8 mouse cellular contexts compared by ENCODE assay signal in genomic region chr17:32676040-32676635, GRCm38 (mm10). TPM values are rescaled to one million over a fixed set of nuclear protein-coding genes. Genes with fewer than 3 reads are reported as not detected.
A peak's percentile ranks its signal among the peaks of the same experiment; 100 is the strongest.
DNase-seq lines count a peak whose midpoint lies in the region; ATAC-seq and TF ChIP-seq lines count a peak whose summit lies in the region.

No protein-coding gene starts in this region.

- TF ChIP-seq POLR2A in heart, adult 2 months (IDR thresholded peaks at IDR 0.05; ENCODE audit: insufficient read depth, low read depth, low read length): no peak

- H3K4me3 ChIP-seq in hindbrain, embryonic 15.5 days: no peak overlapping the region
- H3K4me3 ChIP-seq in midbrain, embryonic 16.5 days (ENCODE audit: low read depth, low read length): no peak overlapping the region
- H3K4me3 ChIP-seq in heart, adult 2 months: no peak overlapping the region

- no peak for DNase-seq in cerebellum, adult 18-20 months
- no peak for DNase-seq in gastrocnemius, adult 18-20 months (ENCODE audit: low spot score)
- DNase-seq in heart, adult 2 months: no peak

- ATAC-seq in CD4-positive, CD25-positive, alpha-beta regulatory T cell, adult 4 months: peak; percentile 60
- ATAC-seq in activated CD4-positive, CD25-positive, alpha-beta regulatory T cell, adult 4 months: peak; percentile 43
- ATAC-seq in hindbrain, embryonic 15.5 days (ENCODE audit: low FRiP score, low read depth): peak; percentile 30; the same call in 1 of the 2 replicates
- no peak for ATAC-seq in midbrain, embryonic 16.5 days
- no peak for ATAC-seq in erythroid progenitor cell, adult 5-6 weeks (replicated peaks; ENCODE audit: low FRiP score, poor library complexity, severe bottlenecking)

- H3K27ac ChIP-seq in hindbrain, embryonic 15.5 days (replicated peaks): no peak overlapping the region
- H3K27ac ChIP-seq in midbrain, embryonic 16.5 days (ENCODE audit: low read length): no peak overlapping the region
- H3K27ac ChIP-seq in heart, adult 2 months: no peak overlapping the region

- no peak for TF ChIP-seq CTCF in heart, adult 2 months (IDR thresholded peaks at IDR 0.05)

- no peak overlapping the region for H3K9ac ChIP-seq in hindbrain, embryonic 15.5 days
- peak overlapping the region; percentile 38; the same call in 1 of the 2 replicates for H3K9ac ChIP-seq in midbrain, embryonic 16.5 days (ENCODE audit: low read depth, low read length)
- no peak overlapping the region for H3K9ac ChIP-seq in heart, adult 2 months (ENCODE audit: low read depth, low read length)

- no peaks in the 10 kb centered on the region for H3K79me2 ChIP-seq in heart, adult 2 months (replicated peaks; ENCODE audit: control insufficient read depth, insufficient read depth, low read length)

- no peak for TF ChIP-seq EP300 in heart, adult 2 months (IDR thresholded peaks at IDR 0.05; ENCODE audit: insufficient read depth, low read depth, low read length)

- WGBS in hindbrain, embryonic 15.5 days: 47% methylated on average over 21 of the region's 21 CpGs
- 41% methylated on average over 21 of the region's 21 CpGs for WGBS in midbrain, embryonic 16.5 days
- WGBS in heart, adult 2 months: 34% methylated on average over 21 of the region's 21 CpGs

- H3K4me1 ChIP-seq in hindbrain, embryonic 15.5 days (replicated peaks): no peaks in the 10 kb centered on the region
- no peaks in the 10 kb centered on the region for H3K4me1 ChIP-seq in midbrain, embryonic 16.5 days (ENCODE audit: control insufficient read depth, insufficient read depth, low read length)
- no peaks in the 10 kb centered on the region for H3K4me1 ChIP-seq in heart, adult 2 months (ENCODE audit: control insufficient read depth, insufficient read depth, low read length)

- intact Hi-C loops in heart, adult 2 months (cut with DNase I): no loop called here

- peak overlapping the region; percentile 23; the same call in 1 of the 2 replicates for H3K4me2 ChIP-seq in hindbrain, embryonic 15.5 days
- peak overlapping the region; percentile 44 for H3K4me2 ChIP-seq in midbrain, embryonic 16.5 days (ENCODE audit: low read length)

- H3K27me3 ChIP-seq in hindbrain, embryonic 15.5 days: no peaks in the 10 kb centered on the region
- no peaks in the 10 kb centered on the region for H3K27me3 ChIP-seq in midbrain, embryonic 16.5 days (ENCODE audit: control insufficient read depth, insufficient read depth, low read depth, low read length)
- H3K27me3 ChIP-seq in heart, adult 2 months (ENCODE audit: control insufficient read depth, insufficient read depth, low read length): no peaks in the 10 kb centered on the region

- no peaks in the 10 kb centered on the region for H3K9me3 ChIP-seq in hindbrain, embryonic 15.5 days
- H3K9me3 ChIP-seq in midbrain, embryonic 16.5 days (replicated peaks; ENCODE audit: control insufficient read depth, low read length, poor library complexity, severe bottlenecking): no peaks in the 10 kb centered on the region

- no peaks in the 10 kb centered on the region for H3K36me3 ChIP-seq in hindbrain, embryonic 15.5 days
- H3K36me3 ChIP-seq in midbrain, embryonic 16.5 days (ENCODE audit: control insufficient read depth, insufficient read depth, low read length): no peaks in the 10 kb centered on the region
- no peaks in the 10 kb centered on the region for H3K36me3 ChIP-seq in heart, adult 2 months (ENCODE audit: control insufficient read depth, insufficient read depth, low read length)

RNA-seq across cellular contexts. Expression of gene Cyp4f15, which starts 9.3 kb away (rescaled TPM):
- polyA plus RNA-seq in CD4-positive, CD25-positive, alpha-beta regulatory T cell, adult 4 months (2017; shearing (Covaris generic)): not detected
- polyA plus RNA-seq in activated CD4-positive, CD25-positive, alpha-beta regulatory T cell, adult 4 months (2017; shearing (Covaris generic)): not detected
- 2.4 and 3.5 TPM in 2 replicates for polyA plus RNA-seq in hindbrain, embryonic 15.5 days (2015; fragmentation: Nextera tagmentation; extraction: Ambion mirVana)
- polyA plus RNA-seq in midbrain, embryonic 16.5 days (2015; fragmentation: Nextera tagmentation; extraction: Ambion mirVana): 1.5 and 1.8 TPM in 2 replicates
- not detected in 2 replicates for total RNA-seq in erythroid progenitor cell, adult 5-6 weeks (2015; ENCODE audit: low replicate concordance)
- not detected in 2 replicates for total RNA-seq in erythroid progenitor cell, adult 5-6 weeks (2017; ENCODE audit: low replicate concordance)
- total RNA-seq in gastrocnemius, adult 18-20 months (2021): not detected
- not detected for total RNA-seq in heart, adult 2 months (2021)
- polyA plus RNA-seq in heart, adult 2 months (2012; rRNA removed): 1.0 TPM in 1 of 2 replicates, not detected in the other

RNA-seq across cellular contexts. Expression of gene Cyp4f40, which starts 17.4 kb away (rescaled TPM):
- not detected for polyA plus RNA-seq in CD4-positive, CD25-positive, alpha-beta regulatory T cell, adult 4 months (2017; shearing (Covaris generic))
- not detected for polyA plus RNA-seq in activated CD4-positive, CD25-positive, alpha-beta regulatory T cell, adult 4 months (2017; shearing (Covaris generic))
- 0.16 TPM in 1 of 2 replicates, not detected in the other for polyA plus RNA-seq in hindbrain, embryonic 15.5 days (2015; fragmentation: Nextera tagmentation; extraction: Ambion mirVana)
- 0.10 TPM in 1 of 2 replicates, not detected in the other for polyA plus RNA-seq in midbrain, embryonic 16.5 days (2015; fragmentation: Nextera tagmentation; extraction: Ambion mirVana)
- total RNA-seq in erythroid progenitor cell, adult 5-6 weeks (2015; ENCODE audit: low replicate concordance): not detected in 2 replicates
- total RNA-seq in erythroid progenitor cell, adult 5-6 weeks (2017; ENCODE audit: low replicate concordance): not detected in 2 replicates
- total RNA-seq in gastrocnemius, adult 18-20 months (2021): not detected
- not detected for total RNA-seq in heart, adult 2 months (2021)
- polyA plus RNA-seq in heart, adult 2 months (2012; rRNA removed): not detected in 2 replicates

RNA-seq across cellular contexts. Expression of gene Cyp4f37, which starts 55.0 kb away (rescaled TPM):
- polyA plus RNA-seq in CD4-positive, CD25-positive, alpha-beta regulatory T cell, adult 4 months (2017; shearing (Covaris generic)): not detected
- not detected for polyA plus RNA-seq in activated CD4-positive, CD25-positive, alpha-beta regulatory T cell, adult 4 months (2017; shearing (Covaris generic))
- polyA plus RNA-seq in hindbrain, embryonic 15.5 days (2015; fragmentation: Nextera tagmentation; extraction: Ambion mirVana): 0.43 and 0.67 TPM in 2 replicates
- not detected in 2 replicates for polyA plus RNA-seq in midbrain, embryonic 16.5 days (2015; fragmentation: Nextera tagmentation; extraction: Ambion mirVana)
- not detected in 2 replicates for total RNA-seq in erythroid progenitor cell, adult 5-6 weeks (2015; ENCODE audit: low replicate concordance)
- not detected in 2 replicates for total RNA-seq in erythroid progenitor cell, adult 5-6 weeks (2017; ENCODE audit: low replicate concordance)
- total RNA-seq in gastrocnemius, adult 18-20 months (2021): not detected
- total RNA-seq in heart, adult 2 months (2021): not detected
- not detected in 2 replicates for polyA plus RNA-seq in heart, adult 2 months (2012; rRNA removed)

Comparison
In these comparisons a context has a peak if more than half of its experiments do, and no peak if none do; other contexts are left out.
1. ATAC-seq: peak in CD4-positive, CD25-positive, alpha-beta regulatory T cell, adult 4 months (single experiment), activated CD4-positive, CD25-positive, alpha-beta regulatory T cell, adult 4 months (single experiment) and hindbrain, embryonic 15.5 days (single experiment); none in midbrain, embryonic 16.5 days (single experiment) and erythroid progenitor cell, adult 5-6 weeks (single experiment).